Mouse (Mus musculus) erythroid progenitor cell, adult 5-6 weeks (primary cell): ENCODE results near the gene Lrrc47. TPM values are rescaled to one million over a fixed set of nuclear protein-coding genes. Genes with fewer than 3 reads are reported as not detected.

Experiments used
- ATAC-seq: replicated peaks from 2 replicates; pipeline ENCODE4 v1.8.0; 2016; ENCODE audit warnings: moderate number of reproducible peaks, mild to moderate bottlenecking, moderate TSS enrichment, inconsistent platforms; ENCODE audit not compliant: poor library complexity, low FRiP score, severe bottlenecking
- total RNA-seq, 2 experiments: library from RNA; stranded (forward) in 1 of 2; stranded (reverse) in 1 of 2; fragments of 150-400 nt in 1 of 2; fragments of 186-747, 209-891 nt in 1 of 2; gene quantifications; 2 replicates each; pipeline versions ENCODE4 v1.2.3 to v1.2.4; 2015 to 2017; ENCODE audit warnings: low replicate concordance in 2 of 2

Lrrc47 gene
- total RNA-seq, 2 experiments from 2014 or later, result 13.8 to 53.3 TPM

- no peak for ATAC-seq
These were observed 10.9 kb downstream of the Lrrc47 start for GRCm38 (mm10) chr4:154022407-154022806.

DNA sequence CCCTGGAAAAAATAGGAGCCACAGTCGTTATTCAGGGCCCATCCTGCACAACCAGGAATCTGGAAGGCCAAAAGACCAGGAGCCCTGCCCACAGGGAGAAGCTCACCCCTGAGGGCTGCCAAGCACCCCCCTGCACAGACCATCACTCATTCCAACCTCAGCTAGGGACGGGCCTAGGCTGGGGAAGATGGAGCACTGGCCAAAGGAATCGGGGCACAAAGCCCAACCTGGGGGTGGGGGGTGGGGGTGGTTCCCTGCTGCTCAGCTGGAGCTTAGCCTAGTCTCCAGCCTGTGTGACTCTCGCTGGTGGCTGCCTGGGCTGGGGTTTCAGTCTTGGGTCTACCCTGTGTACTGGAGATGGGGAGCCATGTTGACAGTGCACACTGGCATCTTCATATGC lies 11.3 kb downstream of the Lrrc47 start:
- no peak for ATAC-seq

- peak; percentile 75 for ATAC-seq
These were observed 12.4 kb downstream of the Lrrc47 start for GRCm38 (mm10) chr4:154023754-154024601.

GRCm38 (mm10) chr4:154024729-154025521 lies 13.4 kb downstream of the Lrrc47 start:
- ATAC-seq, result peak; percentile 36

- ATAC-seq, result peak; percentile 62
These were observed 14.3 kb downstream of the Lrrc47 start, which contains the start of gene Smim1 for GRCm38 (mm10) chr4:154025641-154026440. TSS of gene Smim1 (minus strand) at chr4:154026230.

GRCm38 (mm10) chr4:154026441-154026761 lies 14.9 kb downstream of the Lrrc47 start:
- ATAC-seq, result no peak

- no peak for ATAC-seq
These were observed 16.5 kb downstream of the Lrrc47 start for GRCm38 (mm10) chr4:154028066-154028465.

DNA sequence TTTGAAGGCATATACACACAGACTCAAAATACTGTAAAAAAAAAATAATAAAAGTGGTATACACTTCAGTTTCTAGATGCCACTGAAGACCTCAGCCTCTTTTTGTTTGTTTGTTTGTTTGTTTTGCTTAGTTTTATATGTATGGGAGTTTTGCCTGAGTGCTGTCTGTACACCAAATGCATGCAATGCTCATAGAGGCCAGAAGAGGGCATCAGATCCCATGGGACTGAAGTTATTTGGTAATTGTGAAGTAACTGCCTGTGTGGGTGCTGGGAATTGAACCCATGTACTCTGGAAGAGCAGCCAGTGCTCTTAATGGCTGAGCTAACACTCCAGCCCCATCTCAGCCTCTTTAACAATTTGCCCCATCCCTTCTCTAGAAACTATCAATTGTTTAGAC lies 17.1 kb downstream of the Lrrc47 start:
- no peak for ATAC-seq

GRCm38 (mm10) chr4:154037123-154037522 lies 25.6 kb downstream of the Lrrc47 start:
- no peak for ATAC-seq

DNA sequence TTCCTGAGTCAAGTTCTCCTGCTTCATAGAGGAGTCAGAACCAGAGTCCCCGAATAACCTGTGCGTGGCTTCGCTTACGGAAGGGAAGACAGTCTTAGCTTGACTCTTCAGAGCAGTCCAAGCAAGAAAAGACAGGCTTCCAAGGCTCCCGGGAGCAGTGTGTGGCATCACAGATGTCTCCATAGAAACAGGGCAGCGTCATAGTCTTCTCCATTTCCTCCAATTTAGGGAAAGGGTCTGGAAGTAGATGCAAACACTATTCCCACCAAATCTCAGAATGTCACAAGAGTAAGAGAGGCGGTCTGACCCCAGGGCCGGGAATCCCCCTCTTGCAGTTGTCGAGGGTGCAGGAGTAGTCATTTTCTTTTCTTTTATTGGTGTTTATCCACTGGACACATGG lies 31.0 kb downstream of the Lrrc47 start, which contains the start of gene Ccdc27:
Gene Ccdc27, minus strand, starts transcription at position 101 of the 400 bp plus-strand sequence.
- ATAC-seq, result no peak

GRCm38 (mm10) chr4:154045837-154046236 lies 34.3 kb downstream of the Lrrc47 start:
- no peak for ATAC-seq

- ATAC-seq, result no peak
These were observed 39.9 kb downstream of the Lrrc47 start for GRCm38 (mm10) chr4:154051401-154051800.

- no peak for ATAC-seq
These were observed 41.5 kb downstream of the Lrrc47 start for GRCm38 (mm10) chr4:154053065-154053464.

GRCm38 (mm10) chr4:154055482-154055881 lies 44.0 kb downstream of the Lrrc47 start:
- no peak for ATAC-seq

- ATAC-seq, result no peak
These were observed 44.5 kb downstream of the Lrrc47 start for GRCm38 (mm10) chr4:154056046-154056445.

GRCm38 (mm10) chr4:154056661-154057060 lies 45.1 kb downstream of the Lrrc47 start:
- ATAC-seq, result no peak

DNA sequence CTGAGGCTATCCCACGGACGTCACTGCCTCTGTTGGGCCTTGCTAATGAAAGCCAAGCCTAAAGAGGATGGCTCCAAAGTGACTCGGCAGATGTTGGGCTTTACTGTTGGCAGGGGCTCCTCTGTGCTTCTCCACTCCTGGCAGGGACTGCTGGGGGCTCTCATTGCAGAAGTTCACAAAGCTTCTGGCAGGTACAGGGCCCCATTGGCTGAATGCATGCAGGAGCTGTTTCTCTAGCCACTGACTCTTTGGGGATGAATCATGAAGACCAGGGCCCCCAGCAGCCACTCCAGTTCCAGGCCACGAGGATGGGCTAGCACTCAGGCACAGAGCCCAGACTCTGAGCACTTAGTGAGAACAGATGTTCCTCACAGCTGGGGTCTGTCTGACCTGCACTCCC lies 46.2 kb downstream of the Lrrc47 start:
- ATAC-seq, result no peak

DNA sequence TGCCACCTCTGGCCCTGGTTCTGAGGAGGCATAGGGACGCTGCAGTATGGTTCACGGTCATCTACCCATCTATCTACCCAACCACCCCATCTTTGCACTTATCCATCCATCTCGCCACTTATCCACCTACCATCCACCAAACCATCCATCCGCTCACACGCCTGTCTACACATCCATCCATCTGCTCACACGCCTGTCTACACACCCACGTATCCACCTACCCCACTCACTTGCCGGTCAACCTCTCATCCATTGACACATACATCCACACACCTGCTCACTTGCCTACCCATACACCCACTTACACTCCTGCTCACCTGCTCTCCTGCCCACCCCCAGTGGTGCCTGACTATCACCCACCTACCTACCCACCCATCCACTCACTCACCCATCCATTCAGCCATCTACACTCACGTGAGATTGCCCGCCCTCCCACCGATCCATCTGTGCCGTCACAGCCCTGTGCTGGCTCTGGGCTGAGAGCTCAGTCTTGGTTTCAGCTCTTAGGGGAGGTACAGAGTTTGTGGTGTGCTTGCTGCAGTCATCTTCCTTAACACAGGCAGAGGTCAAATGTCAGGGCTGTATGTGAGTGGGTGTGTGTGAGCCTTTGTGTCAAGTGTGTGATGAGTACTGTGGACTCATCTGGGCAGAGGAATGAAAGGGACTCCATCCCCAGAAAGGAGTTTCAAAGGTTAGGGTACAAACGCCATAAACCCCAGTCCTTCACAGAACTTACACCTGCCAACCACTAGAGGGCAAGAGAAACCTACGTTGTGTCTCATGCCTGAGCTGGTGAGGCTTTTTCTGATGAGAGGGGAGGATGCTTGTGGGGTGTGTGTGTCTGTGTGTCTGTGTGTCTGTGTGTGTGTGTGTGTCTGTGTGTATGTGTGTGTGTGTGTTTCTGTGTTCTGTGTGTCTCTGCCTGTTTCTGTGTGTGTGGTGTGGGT lies 53.6 kb downstream of the Lrrc47 start:
- peak; percentile 74 for ATAC-seq

- no peak for ATAC-seq
These were observed 59.4 kb downstream of the Lrrc47 start for GRCm38 (mm10) chr4:154070896-154071295.
